ENCODE assay signal across 18 mouse cellular contexts in genomic region chr1:157065819-157066730, GRCm38 (mm10). TPM values are rescaled to one million over a fixed set of nuclear protein-coding genes. Genes with fewer than 3 reads are reported as not detected.
DNase-seq lines count a peak whose midpoint lies in the region; ATAC-seq and TF ChIP-seq lines count a peak whose summit lies in the region.
"Had no signal": no experiment of that assay in that cellular context is flagged by ENCODE, and none has a peak within 500 bp of the region (broad histone marks: within the 10 kb centered on the region; RNA-seq: fewer than 3 reads in every experiment).

No protein-coding gene starts in this region.

- H3K27me3 ChIP-seq in heart, embryonic 16.5 days (ENCODE audit: control insufficient read depth, insufficient read depth, low read length) = no peaks in the 10 kb centered on the region
- H3K27me3 ChIP-seq in forebrain, postnatal 0 days (ENCODE audit: insufficient read depth, low read length) = no peaks in the 10 kb centered on the region
- H3K27me3 ChIP-seq in stomach, postnatal 0 days (ENCODE audit: control insufficient read depth, insufficient read depth, low read length) = no peaks in the 10 kb centered on the region

- no peak for ATAC-seq in heart, embryonic 16.5 days (replicated peaks; ENCODE audit: extremely low read depth, insufficient read depth, low FRiP score)
- peak; percentile 69 for ATAC-seq in forebrain, postnatal 0 days
- no peak for ATAC-seq in stomach, postnatal 0 days (ENCODE audit: low FRiP score, low TSS enrichment)

- intact Hi-C loops in heart, postnatal 25 days (cut with DNase I) = no loop called here

- TF ChIP-seq CTCF in forebrain, postnatal 0 days (IDR thresholded peaks at IDR 0.05; ENCODE audit: low read depth) = no peak
- TF ChIP-seq CTCF in stomach, postnatal 0 days (IDR thresholded peaks at IDR 0.05; ENCODE audit: low read depth) = no peak

- no peaks in the 10 kb centered on the region for H3K9me3 ChIP-seq in heart, embryonic 16.5 days (replicated peaks; ENCODE audit: control insufficient read depth, low read length)
- no peaks in the 10 kb centered on the region for H3K9me3 ChIP-seq in forebrain, postnatal 0 days (ENCODE audit: low read length)
- no peaks in the 10 kb centered on the region for H3K9me3 ChIP-seq in stomach, postnatal 0 days (ENCODE audit: control insufficient read depth, low read length)
- H3K9me3 ChIP-seq: G1E had no signal

- H3K27ac ChIP-seq in heart, embryonic 16.5 days (ENCODE audit: low read length) = peak overlapping the region; percentile 61
- H3K27ac ChIP-seq in forebrain, postnatal 0 days (ENCODE audit: low read depth, low read length) = no peak overlapping the region
- H3K27ac ChIP-seq in stomach, postnatal 0 days (replicated peaks) = 0 out of 2 replicates have a peak overlapping the region, but pooled peaks have one; percentile 18
- H3K27ac ChIP-seq: macrophage had no signal

- H3K4me3 ChIP-seq in heart, embryonic 16.5 days (ENCODE audit: low read length) = no peak overlapping the region
- no peak overlapping the region for H3K4me3 ChIP-seq in forebrain, postnatal 0 days (ENCODE audit: low read depth, low read length)
- H3K4me3 ChIP-seq in stomach, postnatal 0 days (ENCODE audit: low read depth, low read length) = no peak overlapping the region

- no peaks in the 10 kb centered on the region for H3K36me3 ChIP-seq in heart, embryonic 16.5 days (ENCODE audit: control insufficient read depth, insufficient read depth)
- no peaks in the 10 kb centered on the region for H3K36me3 ChIP-seq in forebrain, postnatal 0 days (ENCODE audit: insufficient read depth)
- H3K36me3 ChIP-seq in stomach, postnatal 0 days (ENCODE audit: control insufficient read depth, insufficient read depth, low read length) = no peaks in the 10 kb centered on the region
- H3K36me3 ChIP-seq: G1E had no signal

- 81% methylated on average over 12 of the region's 12 CpGs for WGBS in heart, embryonic 16.5 days
- 56% methylated on average over 12 of the region's 12 CpGs for WGBS in forebrain, postnatal 0 days
- WGBS in stomach, postnatal 0 days = 69% methylated on average over 12 of the region's 12 CpGs

- H3K4me2 ChIP-seq in heart, embryonic 16.5 days (ENCODE audit: low read depth, low read length) = no peak overlapping the region
- no peak overlapping the region for H3K4me2 ChIP-seq in forebrain, postnatal 0 days (ENCODE audit: low read depth)
- H3K4me2 ChIP-seq in stomach, postnatal 0 days (replicated peaks; ENCODE audit: low read depth) = no peak overlapping the region

- DNase-seq in heart, postnatal 25 days (ENCODE audit: low spot score) = no peak
- DNase-seq in lung, postnatal 10 days = peak; percentile 3
- DNase-seq in lung, postnatal 25 days (ENCODE audit: low spot score) = no peak
- DNase-seq in forebrain, postnatal 0 days = no peak
- DNase-seq in stomach, postnatal 0 days (ENCODE audit: low spot score) = no peak
- no peak for DNase-seq in kidney, adult 8-10 months
- DNase-seq: adrenal gland, postnatal 10 days; gastrocnemius, postnatal 14 days; heart, postnatal 4 days; kidney, adult 2 months; kidney, postnatal 4 days; liver; right cerebral cortex, postnatal 14 days had no signal

- H3K9ac ChIP-seq in heart, embryonic 16.5 days (ENCODE audit: low read length) = 0 out of 2 replicates have a peak overlapping the region, but pooled peaks have one; percentile 21
- H3K9ac ChIP-seq in forebrain, postnatal 0 days = no peak overlapping the region
- H3K9ac ChIP-seq in stomach, postnatal 0 days (ENCODE audit: low read length) = no peak overlapping the region

- peaks cover 29% of the 10 kb centered on the region for H3K4me1 ChIP-seq in heart, embryonic 16.5 days (ENCODE audit: control insufficient read depth, insufficient read depth, low read length)
- peaks cover 4% of the 10 kb centered on the region; the same call in 1 of the 2 replicates for H3K4me1 ChIP-seq in forebrain, postnatal 0 days (ENCODE audit: insufficient read depth)
- H3K4me1 ChIP-seq in stomach, postnatal 0 days (replicated peaks; ENCODE audit: control insufficient read depth, insufficient read depth) = no peaks in the 10 kb centered on the region

- TF ChIP-seq EP300 in stomach, postnatal 0 days (optimal IDR thresholded peaks at IDR 0.05) = no peak

RNA-seq across cellular contexts. Expression of gene Tex35, which starts 42.4 kb away (rescaled TPM):
- not detected in 2 replicates for polyA plus RNA-seq in heart, embryonic 16.5 days (2015; fragmentation: Nextera tagmentation; extraction: Ambion mirVana)
- total RNA-seq in heart, postnatal 25 days (2021) = not detected
- total RNA-seq in forebrain, postnatal 0 days (2014; rRNA removed) = not detected in 2 replicates
- 0.21 TPM in 1 of 2 replicates, not detected in the other for polyA plus RNA-seq in forebrain, postnatal 0 days (2015; fragmentation: Nextera tagmentation; extraction: Ambion mirVana)
- not detected in 2 replicates for polyA plus RNA-seq in stomach, postnatal 0 days (2015; fragmentation: Nextera tagmentation; extraction: Ambion mirVana)
- total RNA-seq: adrenal gland, postnatal 10 days; G1E; gastrocnemius, postnatal 14 days; layer of hippocampus, postnatal 25 days had no signal
- polyA plus RNA-seq: G1E; macrophage; thymus, postnatal 0 days had no signal
